Mouse (Mus musculus) activated CD4-positive, CD25-positive, alpha-beta regulatory T cell, adult 4 months (primary cell): ENCODE measurements around the gene Phpt1. TPM values are rescaled to one million over a fixed set of nuclear protein-coding genes. Genes with fewer than 3 reads are reported as not detected.

Experiments used
- ATAC-seq: one replicate; pipeline ENCODE4 v1.8.0; 2017
- polyA plus RNA-seq, 2 experiments: library from polyadenylated mRNA; unstranded; fragments of 100-300 nt; shearing (Covaris generic); gene quantifications; one replicate each; pipeline ENCODE4 v1.2.1; 2017

Gene Phpt1
- polyA plus RNA-seq, result 10 to 100 TPM; 55.3 to 61.6 TPM

DNA sequence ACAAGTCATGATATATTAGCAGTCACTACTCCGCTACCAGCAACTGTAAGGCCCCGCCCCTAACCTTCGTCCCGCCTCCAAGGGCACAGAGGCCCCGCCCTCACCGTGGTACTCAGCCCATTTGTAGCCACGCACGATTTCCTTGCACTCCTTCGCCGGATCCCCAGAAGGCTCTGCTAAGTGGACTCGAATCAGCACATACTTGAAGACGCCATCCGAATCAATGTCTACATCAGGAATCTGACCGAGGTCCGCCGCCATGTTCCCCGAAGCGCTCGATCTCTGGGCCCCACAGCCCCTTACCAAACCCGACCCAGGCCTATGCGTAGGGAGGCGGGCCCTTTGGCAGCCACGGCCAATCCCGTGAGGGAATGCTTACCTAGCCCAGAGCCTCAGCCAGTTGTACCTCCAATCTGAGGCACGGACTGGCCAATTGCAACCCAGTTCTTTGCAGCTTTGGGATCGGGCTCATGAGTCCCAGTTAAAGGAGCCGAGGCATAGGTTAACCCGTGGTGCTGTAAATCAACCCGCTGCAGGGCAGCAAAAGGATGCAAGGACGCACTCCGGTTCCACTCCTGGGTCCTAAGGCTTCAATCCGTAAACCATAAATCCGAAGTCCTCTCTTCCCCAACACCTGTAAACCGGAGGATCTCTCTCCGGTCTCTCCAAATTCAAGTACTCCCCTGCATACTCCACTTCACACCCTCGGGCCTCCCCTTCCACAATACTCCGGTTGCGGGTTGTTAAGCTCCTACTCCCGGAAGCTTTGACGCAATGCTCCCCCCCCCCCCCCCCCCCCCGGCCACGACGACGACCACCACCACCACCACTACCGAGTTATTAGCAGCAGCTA lies at the start of gene Phpt1, which contains the start of gene Mamdc4:
TSS of gene Phpt1 (minus strand) at position 646 of the 853 bp plus-strand sequence.
TSS of gene Mamdc4 (minus strand) at position 267 of the 853 bp plus-strand sequence.
- peak; percentile 95 for ATAC-seq

- no peak for ATAC-seq
Measured at GRCm38 (mm10) chr2:25621229-25622200, 46.5 kb upstream of the Phpt1 start, which contains the start of gene Tmem141. Tmem141 (minus strand) TSS chr2:25622005.

- no peak for ATAC-seq
Measured at GRCm38 (mm10) chr2:25620852-25621228, 45.8 kb upstream of the Phpt1 start.

DNA sequence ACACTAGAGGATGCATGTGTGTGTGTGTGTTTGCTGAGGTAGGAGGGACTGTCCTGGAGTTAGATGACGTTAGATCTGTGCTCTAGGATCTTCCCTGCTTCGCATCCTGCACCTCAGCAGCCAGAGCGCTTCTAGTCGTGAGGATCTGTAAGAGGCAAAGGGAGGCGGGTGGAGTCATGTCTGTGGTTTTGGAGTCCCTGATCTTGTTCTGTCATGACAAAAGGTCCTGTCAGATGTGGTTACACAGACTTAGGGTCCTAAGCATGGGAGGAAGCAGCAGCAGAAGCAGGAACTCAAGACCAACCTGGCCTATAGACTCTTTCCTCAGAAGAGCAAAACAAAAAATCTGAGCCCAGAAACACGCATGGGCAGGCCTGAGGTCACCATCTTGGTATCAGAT lies 45.4 kb upstream of the Phpt1 start:
- peak; percentile 75 for ATAC-seq

GRCm38 (mm10) chr2:25617578-25617977 lies 42.6 kb upstream of the Phpt1 start, which contains the start of gene Ccdc183:
Ccdc183 (minus strand) TSS chr2:25617678.
- no peak for ATAC-seq

DNA sequence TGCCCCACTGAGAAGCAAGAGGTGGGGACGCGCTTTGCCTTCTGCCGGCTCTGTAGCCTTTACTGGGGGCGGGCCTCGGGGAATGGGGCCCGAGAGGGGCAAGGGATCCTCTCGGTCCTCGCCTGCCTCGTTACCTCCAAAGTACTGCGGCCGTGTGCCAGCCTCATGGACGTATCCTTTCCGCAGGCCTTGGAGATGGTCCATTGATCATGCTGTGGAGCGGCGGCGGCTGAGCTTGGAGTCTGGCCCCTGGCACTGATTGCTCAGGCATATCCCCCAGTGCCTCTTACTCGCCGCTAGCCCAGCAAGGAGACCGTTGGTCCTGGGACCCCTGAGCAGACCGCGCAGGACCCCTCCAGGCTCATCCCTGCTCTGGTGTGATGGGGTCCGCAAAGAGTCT lies 41.4 kb upstream of the Phpt1 start:
- ATAC-seq, result no peak

GRCm38 (mm10) chr2:25608671-25609070 lies 33.6 kb upstream of the Phpt1 start:
- peak; percentile 38 for ATAC-seq

GRCm38 (mm10) chr2:25607761-25608622 lies 33.0 kb upstream of the Phpt1 start, which contains the start of gene Rabl6:
Rabl6 (minus strand) TSS chr2:25608521.
- ATAC-seq, result peak; percentile 77

GRCm38 (mm10) chr2:25602526-25602925 lies 27.5 kb upstream of the Phpt1 start:
- no peak for ATAC-seq

- no peak for ATAC-seq
Measured at GRCm38 (mm10) chr2:25600037-25600436, 25.0 kb upstream of the Phpt1 start.

DNA sequence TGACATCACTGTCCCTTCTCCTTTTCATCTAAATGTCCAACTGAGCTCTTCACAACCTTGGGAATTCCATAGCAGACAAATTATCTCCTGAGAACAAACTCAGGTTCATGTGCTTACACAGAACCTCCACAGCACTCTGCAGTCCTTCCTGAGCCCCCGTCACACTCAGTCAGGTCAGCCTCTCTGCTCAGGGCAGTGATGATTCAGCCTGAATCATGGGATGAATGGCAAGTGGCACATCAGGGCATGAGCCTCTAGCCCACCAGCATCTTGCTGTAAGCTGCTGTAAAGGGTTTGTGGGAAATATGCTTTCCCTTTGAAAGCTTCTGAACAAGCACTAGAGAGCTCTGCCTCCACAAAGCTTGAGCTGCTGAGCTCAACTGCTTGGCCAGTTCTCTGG lies 23.7 kb upstream of the Phpt1 start:
- ATAC-seq, result no peak

DNA sequence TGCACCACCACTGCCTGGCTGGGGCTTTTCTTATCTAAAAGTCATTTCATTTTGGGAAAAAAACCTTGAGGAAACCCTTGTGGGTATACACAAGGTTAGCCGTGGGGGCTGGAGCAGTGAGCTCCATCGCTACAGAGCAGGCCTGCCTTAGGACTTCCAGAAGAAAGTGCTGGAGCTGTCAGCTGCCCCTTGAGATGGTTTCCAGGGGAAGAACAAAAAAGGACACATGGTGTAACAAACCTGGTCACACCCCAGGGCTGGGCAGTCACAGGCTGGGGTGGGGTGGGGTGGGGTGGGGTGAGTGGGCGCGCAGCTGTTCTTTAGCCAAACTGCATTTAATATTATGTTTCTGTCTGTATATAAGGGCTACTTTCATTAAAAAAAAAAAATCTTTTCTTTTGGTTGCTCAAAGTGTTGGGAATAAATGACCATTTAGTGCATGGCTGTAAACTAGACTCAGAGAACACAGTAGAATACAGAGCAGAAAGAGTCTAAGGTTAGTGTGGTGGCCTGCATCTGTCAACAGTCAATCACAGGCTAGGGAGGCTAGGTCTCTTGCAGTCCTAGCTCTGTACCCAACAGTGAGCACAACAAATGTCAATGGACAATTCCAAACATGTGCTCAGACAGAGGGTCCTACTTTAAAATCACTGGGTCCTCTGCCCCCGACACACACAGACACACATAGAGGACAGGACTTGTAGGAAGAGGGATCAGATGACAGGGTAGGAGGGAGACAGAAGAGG lies 21.9 kb upstream of the Phpt1 start:
- no peak for ATAC-seq

GRCm38 (mm10) chr2:25591863-25592262 lies 16.8 kb upstream of the Phpt1 start:
- ATAC-seq, result no peak

DNA sequence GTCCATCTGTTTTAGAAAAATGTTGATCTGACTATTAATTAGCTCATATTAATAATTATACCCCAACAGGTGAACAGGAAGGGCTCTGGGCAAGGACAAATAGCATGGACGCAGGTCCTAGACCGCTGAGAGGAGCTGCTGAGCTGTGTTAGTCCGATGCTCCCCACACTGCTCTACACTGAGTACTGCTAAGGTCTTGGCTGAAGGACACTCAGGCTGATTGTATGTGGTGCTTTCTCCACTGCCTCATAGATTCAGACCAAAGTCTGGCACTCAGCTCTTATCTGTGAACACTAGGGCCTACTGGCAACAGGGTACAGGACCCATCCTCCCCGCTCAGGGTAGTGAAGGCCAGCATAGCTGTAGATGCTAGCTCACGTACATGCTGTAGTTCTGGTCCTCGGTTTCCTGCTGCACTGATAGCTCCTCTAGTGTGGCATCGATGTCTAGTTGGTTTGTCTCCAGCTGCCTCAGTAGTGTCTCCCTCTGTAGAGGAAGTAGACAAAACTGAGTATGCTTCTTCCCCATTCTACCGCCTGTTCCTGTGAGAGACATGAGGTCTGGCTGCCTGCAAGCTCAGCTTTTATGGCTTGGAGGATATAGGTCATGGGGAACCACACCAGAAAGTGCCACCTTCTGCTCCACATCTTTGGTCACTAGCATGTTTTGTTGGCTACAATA lies 13.3 kb upstream of the Phpt1 start:
- no peak for ATAC-seq

GRCm38 (mm10) chr2:25587290-25587689 lies 12.3 kb upstream of the Phpt1 start:
- no peak for ATAC-seq

DNA sequence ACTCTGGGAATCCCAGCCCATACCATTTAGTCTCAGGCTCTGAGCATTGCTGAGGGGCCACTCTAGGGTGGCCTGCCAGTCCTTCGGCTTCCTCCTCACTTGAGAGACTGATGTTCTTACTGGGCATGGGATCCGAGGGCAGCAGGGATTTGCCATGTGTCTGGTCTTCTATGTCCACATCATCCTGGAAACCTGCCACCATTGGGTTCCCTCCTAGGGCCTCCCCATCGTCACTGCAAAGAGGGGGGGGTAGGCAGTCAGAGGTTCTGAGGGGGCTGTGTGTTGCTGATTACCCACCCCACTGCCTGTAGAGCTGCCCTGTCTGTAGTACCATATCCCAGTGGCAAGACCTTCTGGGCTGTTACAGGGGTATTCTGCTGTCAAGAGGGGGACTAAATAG lies 10.6 kb upstream of the Phpt1 start:
- ATAC-seq, result no peak

DNA sequence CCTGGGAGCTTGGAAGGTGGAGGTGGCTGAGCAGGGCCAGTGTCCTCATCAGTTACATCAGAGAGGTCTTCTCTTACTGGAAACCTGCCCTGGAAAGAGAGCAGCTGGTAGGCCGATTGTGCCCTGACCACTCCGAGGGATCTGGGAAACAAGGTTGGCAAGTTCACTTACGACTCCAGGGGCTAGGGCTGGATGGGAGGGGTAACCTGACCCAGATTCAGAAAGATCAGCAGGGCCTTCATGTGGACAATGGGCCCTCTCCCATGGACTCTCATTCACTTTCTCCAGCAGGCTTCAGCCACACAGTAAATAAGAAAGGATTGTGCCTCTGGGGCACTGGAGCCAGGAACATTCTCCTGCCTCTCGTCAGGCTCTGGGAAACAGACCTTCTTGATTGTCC lies 9.8 kb upstream of the Phpt1 start:
- ATAC-seq, result no peak

GRCm38 (mm10) chr2:25584152-25584551 lies 9.1 kb upstream of the Phpt1 start:
- no peak for ATAC-seq

DNA sequence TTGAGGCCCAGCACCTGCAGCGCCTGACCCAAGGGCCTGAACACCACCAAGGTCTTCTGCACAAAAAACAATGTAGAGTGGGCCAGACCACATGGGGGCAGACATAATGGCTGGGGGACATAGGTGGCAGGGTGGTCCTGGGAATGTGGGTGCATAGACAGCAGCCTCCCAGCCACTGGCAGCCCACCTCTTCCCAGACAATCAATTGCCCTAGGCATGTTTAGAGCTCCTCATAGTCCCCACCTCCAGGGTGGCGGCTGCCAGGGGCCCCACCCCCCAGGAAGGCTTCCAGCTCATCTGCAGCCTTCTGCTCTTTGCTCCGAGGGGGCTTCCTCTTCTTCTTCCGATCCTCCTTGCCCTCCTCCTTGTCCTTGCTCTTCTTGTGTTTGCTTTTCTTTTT lies 8.5 kb upstream of the Phpt1 start:
- ATAC-seq, result no peak

- no peak for ATAC-seq
Measured at GRCm38 (mm10) chr2:25583120-25583481, 8.1 kb upstream of the Phpt1 start.
